Mouse (Mus musculus): ENCODE data around the gene Rarb.
A peak's percentile ranks its signal among the peaks of the same experiment; 100 is the strongest.

The Rarb gene

GRCm38 (mm10) chr14:16578100-16578499, 240.9 kb downstream of the Rarb start:
- no peak for DNase-seq (ENCODE audit: low read depth, low spot score)

- DNase-seq (ENCODE audit: low read depth, low spot score): no peak
Measured at GRCm38 (mm10) chr14:16577049-16577448, 241.9 kb downstream of the Rarb start.

- DNase-seq (ENCODE audit: low read depth, low spot score): peak; percentile 97
Measured at GRCm38 (mm10) chr14:16574925-16575721, 243.8 kb downstream of the Rarb start.

GRCm38 (mm10) chr14:16573475-16574171, 245.3 kb downstream of the Rarb start:
- DNase-seq (ENCODE audit: low read depth, low spot score): no peak

- DNase-seq (ENCODE audit: low read depth, low spot score): no peak
Measured at GRCm38 (mm10) chr14:16572755-16573340, 246.1 kb downstream of the Rarb start.

GRCm38 (mm10) chr14:16569506-16570001, 249.4 kb downstream of the Rarb start:
- DNase-seq (ENCODE audit: low read depth, low spot score): no peak

- DNase-seq (ENCODE audit: low read depth, low spot score): no peak
Measured at GRCm38 (mm10) chr14:16566920-16567319, 252.0 kb downstream of the Rarb start.

- no peak for DNase-seq (ENCODE audit: low read depth, low spot score)
Measured at GRCm38 (mm10) chr14:16563912-16564311, 255.0 kb downstream of the Rarb start.

- DNase-seq (ENCODE audit: low read depth, low spot score): no peak
Measured at GRCm38 (mm10) chr14:16561496-16562170, 257.3 kb downstream of the Rarb start.

GRCm38 (mm10) chr14:16559294-16560217, 259.4 kb downstream of the Rarb start:
- no peak for DNase-seq (ENCODE audit: low read depth, low spot score)

- no peak for DNase-seq (ENCODE audit: low read depth, low spot score)
Measured at GRCm38 (mm10) chr14:16558033-16558432, 260.9 kb downstream of the Rarb start.

- peak; percentile 72 for DNase-seq (ENCODE audit: low read depth, low spot score)
Measured at GRCm38 (mm10) chr14:16554643-16555459, 264.1 kb downstream of the Rarb start.

- no peak for DNase-seq (ENCODE audit: low read depth, low spot score)
Measured at GRCm38 (mm10) chr14:16554319-16554642, 264.7 kb downstream of the Rarb start.

GRCm38 (mm10) chr14:16552293-16552692, 266.7 kb downstream of the Rarb start:
- DNase-seq (ENCODE audit: low read depth, low spot score): no peak

GRCm38 (mm10) chr14:16551843-16552242, 267.1 kb downstream of the Rarb start:
- no peak for DNase-seq (ENCODE audit: low read depth, low spot score)

- no peak for DNase-seq (ENCODE audit: low read depth, low spot score)
Measured at GRCm38 (mm10) chr14:16548200-16548576, 270.8 kb downstream of the Rarb start.

- DNase-seq (ENCODE audit: low read depth, low spot score): no peak
Measured at GRCm38 (mm10) chr14:16547492-16548199, 271.3 kb downstream of the Rarb start.

- no peak for DNase-seq (ENCODE audit: low read depth, low spot score)
Measured at GRCm38 (mm10) chr14:16544995-16545394, 274.0 kb downstream of the Rarb start.

- DNase-seq (ENCODE audit: low read depth, low spot score): no peak
Measured at GRCm38 (mm10) chr14:16541641-16542040, 277.3 kb downstream of the Rarb start.

All from mesoderm, embryonic 11.5 days (tissue).